20 mouse cellular contexts compared by ENCODE assay signal in the genomic region with DNA sequence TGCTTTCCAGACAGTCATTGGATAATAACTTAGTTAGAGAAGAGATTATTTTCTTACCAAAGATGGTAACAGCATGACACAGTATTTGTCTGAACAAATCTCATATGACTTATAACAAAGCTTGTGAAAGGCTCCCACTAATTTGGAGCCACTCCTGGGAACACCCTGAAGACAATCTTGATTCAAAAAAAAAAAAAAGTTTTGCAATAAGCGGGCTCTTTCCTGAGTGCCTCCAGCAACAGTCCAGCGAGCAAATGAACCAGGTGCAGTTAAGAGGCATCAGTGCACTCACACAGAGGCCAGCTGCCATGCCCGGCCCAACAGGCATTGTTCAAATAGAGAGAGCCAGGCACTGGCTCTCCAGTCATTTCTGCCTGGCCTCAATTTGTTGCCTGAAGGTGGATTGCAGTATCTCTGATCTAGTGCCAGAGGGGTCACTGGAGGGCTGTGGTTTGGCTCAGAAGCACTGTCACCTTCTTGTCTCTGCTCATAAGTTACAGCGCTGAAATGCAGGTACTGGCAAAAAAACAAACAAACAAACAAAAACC. TPM values are rescaled to one million over a fixed set of nuclear protein-coding genes. Genes with fewer than 3 reads are reported as not detected.
DNase-seq lines count a peak whose midpoint lies in the region; ATAC-seq and TF ChIP-seq lines count a peak whose summit lies in the region.
"Had no signal": no experiment of that assay in that cellular context is flagged by ENCODE, and none has a peak within 500 bp of the region (broad histone marks: within the 10 kb centered on the region; RNA-seq: fewer than 3 reads in every experiment).

No protein-coding gene starts in this region.

- peak; percentile 51; the same call in 1 of the 2 replicates for ATAC-seq in hindbrain, postnatal 0 days
- ATAC-seq in embryonic facial prominence, embryonic 14.5 days (ENCODE audit: low read depth), result no peak
- no peak for ATAC-seq in midbrain, postnatal 0 days (ENCODE audit: low FRiP score)
- ATAC-seq in kidney, embryonic 16.5 days (ENCODE audit: low FRiP score, low TSS enrichment), result no peak
- ATAC-seq: activated CD4-positive, CD25-positive, alpha-beta regulatory T cell, adult 4 months; forebrain, postnatal 0 days; intestine, embryonic 15.5 days had no signal

- no peak overlapping the region for H3K27ac ChIP-seq in hindbrain, postnatal 0 days
- no peak overlapping the region for H3K27ac ChIP-seq in hindbrain, embryonic 10.5 days
- H3K27ac ChIP-seq in embryonic facial prominence, embryonic 14.5 days (replicated peaks; ENCODE audit: low read depth, low read length), result no peak overlapping the region
- no peak overlapping the region for H3K27ac ChIP-seq in midbrain, postnatal 0 days (ENCODE audit: low read depth, low read length)
- H3K27ac ChIP-seq in kidney, embryonic 16.5 days (ENCODE audit: low read length), result no peak overlapping the region
- H3K27ac ChIP-seq: intestine, embryonic 15.5 days; neural tube, embryonic 12.5 days had no signal

- no peaks in the 10 kb centered on the region for H3K36me3 ChIP-seq in hindbrain, postnatal 0 days (ENCODE audit: insufficient read depth, low read length)
- H3K36me3 ChIP-seq in hindbrain, embryonic 10.5 days, result no peaks in the 10 kb centered on the region
- no peaks in the 10 kb centered on the region for H3K36me3 ChIP-seq in embryonic facial prominence, embryonic 14.5 days (ENCODE audit: control insufficient read depth, insufficient read depth, low read length)
- H3K36me3 ChIP-seq in midbrain, postnatal 0 days (ENCODE audit: insufficient read depth, low read length), result no peaks in the 10 kb centered on the region
- no peaks in the 10 kb centered on the region for H3K36me3 ChIP-seq in kidney, embryonic 16.5 days (ENCODE audit: insufficient read depth, low read length)
- H3K36me3 ChIP-seq: heart, embryonic 12.5 days; intestine, embryonic 15.5 days; neural tube, embryonic 12.5 days had no signal

- DNase-seq in adrenal gland, adult 2 months, result peak; percentile 15
- DNase-seq in adrenal gland, adult 18-20 months (ENCODE audit: low spot score in 2 of 2), result no peak
- DNase-seq in hindbrain, postnatal 0 days (ENCODE audit: low spot score), result peak; percentile 22
- DNase-seq in hindbrain, embryonic 10.5 days (ENCODE audit: low spot score), result no peak
- DNase-seq in embryonic facial prominence, embryonic 14.5 days (ENCODE audit: low spot score), result peak; percentile 31
- peak; percentile 40 for DNase-seq in midbrain, postnatal 0 days (ENCODE audit: low spot score)
- no peak for DNase-seq in right cerebral cortex, postnatal 10 days (ENCODE audit: low spot score in 2 of 2)
- DNase-seq: cerebellum, adult 11 months; forebrain, postnatal 0 days; gastrocnemius, postnatal 25 days; heart, postnatal 36 days; kidney, postnatal 25 days; layer of hippocampus, adult 9-11 months; liver had no signal

- no peak overlapping the region for H3K4me2 ChIP-seq in hindbrain, postnatal 0 days (ENCODE audit: low read depth, low read length)
- H3K4me2 ChIP-seq in embryonic facial prominence, embryonic 14.5 days (ENCODE audit: low read depth, low read length), result no peak overlapping the region
- no peak overlapping the region for H3K4me2 ChIP-seq in midbrain, postnatal 0 days (ENCODE audit: low read depth, low read length, poor library complexity, severe bottlenecking)
- no peak overlapping the region for H3K4me2 ChIP-seq in kidney, embryonic 16.5 days (replicated peaks; ENCODE audit: low read depth, low read length)
- H3K4me2 ChIP-seq: heart, embryonic 12.5 days; intestine, embryonic 15.5 days; neural tube, embryonic 12.5 days had no signal

- H3K9me3 ChIP-seq in hindbrain, postnatal 0 days (ENCODE audit: low read length), result no peaks in the 10 kb centered on the region
- H3K9me3 ChIP-seq in hindbrain, embryonic 10.5 days, result peaks cover 2% of the 10 kb centered on the region; the same call in 1 of the 2 replicates
- H3K9me3 ChIP-seq in embryonic facial prominence, embryonic 14.5 days (ENCODE audit: control insufficient read depth, low read length), result no peaks in the 10 kb centered on the region
- no peaks in the 10 kb centered on the region for H3K9me3 ChIP-seq in midbrain, postnatal 0 days (ENCODE audit: low read length)
- H3K9me3 ChIP-seq in kidney, embryonic 16.5 days (ENCODE audit: low read length), result 0 out of 2 replicates have a peak, but pooled peaks cover 3% of the 10 kb centered on the region
- H3K9me3 ChIP-seq: heart, embryonic 12.5 days; intestine, embryonic 15.5 days; neural tube, embryonic 12.5 days had no signal

- no peak overlapping the region for H3K4me3 ChIP-seq in hindbrain, postnatal 0 days (ENCODE audit: low read length)
- H3K4me3 ChIP-seq in hindbrain, embryonic 10.5 days, result no peak overlapping the region
- no peak overlapping the region for H3K4me3 ChIP-seq in embryonic facial prominence, embryonic 14.5 days (ENCODE audit: low read depth, low read length)
- H3K4me3 ChIP-seq in midbrain, postnatal 0 days (ENCODE audit: low read depth, low read length), result no peak overlapping the region
- no peak overlapping the region for H3K4me3 ChIP-seq in kidney, embryonic 16.5 days (ENCODE audit: low read length)
- H3K4me3 ChIP-seq: heart, embryonic 12.5 days; intestine, embryonic 15.5 days; neural tube, embryonic 12.5 days had no signal

- WGBS in hindbrain, postnatal 0 days, result 43% methylated on average over 4 of the region's 4 CpGs
- 63% methylated on average over 4 of the region's 4 CpGs for WGBS in hindbrain, embryonic 10.5 days
- 41% methylated on average over 4 of the region's 4 CpGs for WGBS in embryonic facial prominence, embryonic 14.5 days
- WGBS in midbrain, postnatal 0 days, result 35% methylated on average over 4 of the region's 4 CpGs
- 50% methylated on average over 4 of the region's 4 CpGs for WGBS in kidney, embryonic 16.5 days

- H3K27me3 ChIP-seq in hindbrain, postnatal 0 days (ENCODE audit: insufficient read depth, low read length), result no peaks in the 10 kb centered on the region
- no peaks in the 10 kb centered on the region for H3K27me3 ChIP-seq in hindbrain, embryonic 10.5 days (ENCODE audit: insufficient read depth, poor library complexity, severe bottlenecking)
- H3K27me3 ChIP-seq in embryonic facial prominence, embryonic 14.5 days (replicated peaks; ENCODE audit: control insufficient read depth, insufficient read depth, low read length), result no peaks in the 10 kb centered on the region
- H3K27me3 ChIP-seq in midbrain, postnatal 0 days (ENCODE audit: insufficient read depth, low read length), result no peaks in the 10 kb centered on the region
- no peaks in the 10 kb centered on the region for H3K27me3 ChIP-seq in kidney, embryonic 16.5 days (ENCODE audit: insufficient read depth, low read length)
- H3K27me3 ChIP-seq: CH12.LX; heart, embryonic 12.5 days; intestine, embryonic 15.5 days; neural tube, embryonic 12.5 days had no signal

- TF ChIP-seq CTCF in hindbrain, postnatal 0 days (IDR thresholded peaks at IDR 0.05; ENCODE audit: low read depth), result no peak
- no peak for TF ChIP-seq CTCF in midbrain, postnatal 0 days (IDR thresholded peaks at IDR 0.05)

- H3K4me1 ChIP-seq in hindbrain, postnatal 0 days (ENCODE audit: insufficient read depth, low read length), result no peaks in the 10 kb centered on the region
- H3K4me1 ChIP-seq in hindbrain, embryonic 10.5 days (replicated peaks), result 0 out of 2 replicates have a peak, but pooled peaks cover 6% of the 10 kb centered on the region
- H3K4me1 ChIP-seq in embryonic facial prominence, embryonic 14.5 days (ENCODE audit: control insufficient read depth, insufficient read depth, low read length), result no peaks in the 10 kb centered on the region
- no peaks in the 10 kb centered on the region for H3K4me1 ChIP-seq in midbrain, postnatal 0 days (ENCODE audit: insufficient read depth, low read length)
- H3K4me1 ChIP-seq in kidney, embryonic 16.5 days (ENCODE audit: insufficient read depth, low read length), result no peaks in the 10 kb centered on the region
- H3K4me1 ChIP-seq: heart, embryonic 12.5 days; intestine, embryonic 15.5 days; neural tube, embryonic 12.5 days had no signal

- H3K9ac ChIP-seq in hindbrain, postnatal 0 days (replicated peaks; ENCODE audit: low read length), result no peak overlapping the region
- H3K9ac ChIP-seq in embryonic facial prominence, embryonic 14.5 days (ENCODE audit: low read depth, low read length), result no peak overlapping the region
- H3K9ac ChIP-seq in midbrain, postnatal 0 days (replicated peaks; ENCODE audit: low read length, poor library complexity, severe bottlenecking), result no peak overlapping the region
- H3K9ac ChIP-seq in kidney, embryonic 16.5 days (replicated peaks; ENCODE audit: low read length), result no peak overlapping the region
- H3K9ac ChIP-seq: forebrain, postnatal 0 days; heart, embryonic 12.5 days; intestine, embryonic 15.5 days; neural tube, embryonic 12.5 days had no signal

RNA-seq across cellular contexts. Expression of gene Smad1, which starts 34.7 kb away (rescaled TPM):
- 10 to 100 TPM; 24.2 to 30.4 TPM for total RNA-seq in adrenal gland, adult 2 months (2021)
- polyA plus RNA-seq in adrenal gland, adult 2 months (2012; rRNA removed), result 41.3 and 45.2 TPM in 2 replicates
- 10 to 100 TPM; 25.6 TPM for total RNA-seq in adrenal gland, adult 18-20 months (2021)
- 69.8 and 77.2 TPM in 2 replicates for total RNA-seq in hindbrain, postnatal 0 days (2014; rRNA removed)
- 49.1 and 50.1 TPM in 2 replicates for polyA plus RNA-seq in hindbrain, postnatal 0 days (2015; fragmentation: Nextera tagmentation; extraction: Ambion mirVana)
- polyA plus RNA-seq in hindbrain, embryonic 10.5 days (2016; fragmentation: Nextera tagmentation; extraction: Ambion mirVana), result 41.5 and 45.9 TPM in 2 replicates
- 59.4 and 64.7 TPM in 2 replicates for polyA plus RNA-seq in embryonic facial prominence, embryonic 14.5 days (2014; fragmentation: Nextera tagmentation; extraction: Ambion mirVana)
- total RNA-seq in midbrain, postnatal 0 days (2014; rRNA removed), result 75.6 and 78.8 TPM in 2 replicates
- 49.1 and 52.5 TPM in 2 replicates for polyA plus RNA-seq in midbrain, postnatal 0 days (2015; fragmentation: Nextera tagmentation; extraction: Ambion mirVana)
- polyA plus RNA-seq in kidney, embryonic 16.5 days (2015; fragmentation: Nextera tagmentation; extraction: Ambion mirVana), result 38.3 and 42.8 TPM in 2 replicates
- total RNA-seq: CH12.LX had no signal

Comparison
In these comparisons a context has a peak if more than half of its experiments do, and no peak if none do; other contexts are left out.
1. DNase-seq: peak in adrenal gland, adult 2 months (single experiment), hindbrain, postnatal 0 days (single experiment), embryonic facial prominence, embryonic 14.5 days (single experiment) and midbrain, postnatal 0 days (single experiment); none in adrenal gland, adult 18-20 months (0 of 2), hindbrain, embryonic 10.5 days (single experiment) and right cerebral cortex, postnatal 10 days (0 of 2).